ENCODE assay signal across 7 mouse cellular contexts in the genomic region with DNA sequence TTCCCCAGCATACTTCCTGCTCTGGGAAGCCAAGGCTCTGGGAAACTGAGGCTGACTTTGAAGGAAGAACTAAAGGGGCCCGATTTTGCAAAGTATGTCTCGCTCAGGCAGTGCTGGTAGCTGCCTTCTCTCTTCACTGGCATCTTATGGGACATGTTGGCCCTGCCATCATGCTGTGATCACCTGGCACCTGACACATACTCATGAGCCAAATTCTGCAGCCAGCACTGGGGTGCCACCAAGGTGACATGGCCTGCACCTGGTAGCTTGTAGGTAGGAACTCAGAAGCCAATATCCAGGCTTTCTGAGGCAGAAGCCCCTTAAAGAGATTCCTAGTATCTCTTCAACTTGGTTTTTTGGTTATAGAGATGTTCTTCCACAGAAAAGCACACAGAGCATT.
"Had no signal": no experiment of that assay in that cellular context is flagged by ENCODE, and none has a peak within 500 bp of the region (broad histone marks: within the 10 kb centered on the region; RNA-seq: fewer than 3 reads in every experiment).

No protein-coding gene starts in this region.

- DNase-seq: kidney, postnatal 36 days; liver; liver, embryonic 13.5 days; liver, postnatal 0 days; lung, postnatal 14 days; right cerebral cortex, postnatal 14 days had no signal

- ATAC-seq: liver, postnatal 0 days; midbrain, embryonic 16.5 days had no signal
